ENCODE assay signal across 9 mouse cellular contexts in genomic region chr13:108812956-108813355, GRCm38 (mm10).
DNase-seq lines count a peak whose midpoint lies in the region; ATAC-seq and TF ChIP-seq lines count a peak whose summit lies in the region.
"Had no signal": no experiment of that assay in that cellular context is flagged by ENCODE, and none has a peak within 500 bp of the region (broad histone marks: within the 10 kb centered on the region; RNA-seq: fewer than 3 reads in every experiment).

No protein-coding gene starts in this region.

- H3K4me1 ChIP-seq in forebrain, embryonic 14.5 days (ENCODE audit: control insufficient read depth, insufficient read depth, low read length) = no peaks in the 10 kb centered on the region
- H3K4me1 ChIP-seq in forebrain, embryonic 10.5 days = no peaks in the 10 kb centered on the region
- H3K4me1 ChIP-seq in kidney, postnatal 0 days (replicated peaks; ENCODE audit: insufficient read depth, low read length) = no peaks in the 10 kb centered on the region

- H3K4me2 ChIP-seq in forebrain, embryonic 14.5 days (ENCODE audit: low read length) = no peak overlapping the region
- no peak overlapping the region for H3K4me2 ChIP-seq in kidney, postnatal 0 days (ENCODE audit: low read length)

- TF ChIP-seq CTCF in kidney, postnatal 0 days (IDR thresholded peaks at IDR 0.05; ENCODE audit: low read depth) = peak; percentile 70

- H3K36me3 ChIP-seq in forebrain, embryonic 14.5 days (ENCODE audit: control insufficient read depth, insufficient read depth, low read length) = no peaks in the 10 kb centered on the region
- H3K36me3 ChIP-seq in forebrain, embryonic 10.5 days (replicated peaks) = no peaks in the 10 kb centered on the region
- H3K36me3 ChIP-seq in kidney, postnatal 0 days (ENCODE audit: insufficient read depth, low read length) = no peaks in the 10 kb centered on the region

- no peak overlapping the region for H3K27ac ChIP-seq in forebrain, embryonic 14.5 days (ENCODE audit: low read depth, low read length)
- no peak overlapping the region for H3K27ac ChIP-seq in forebrain, embryonic 10.5 days
- no peak overlapping the region for H3K27ac ChIP-seq in kidney, postnatal 0 days

- H3K9ac ChIP-seq in forebrain, embryonic 14.5 days (ENCODE audit: low read length) = no peak overlapping the region
- no peak overlapping the region for H3K9ac ChIP-seq in kidney, postnatal 0 days (ENCODE audit: low read depth, low read length)

- 38% methylated on average over 3 of the region's 3 CpGs for WGBS in forebrain, embryonic 14.5 days
- WGBS in forebrain, embryonic 10.5 days = 67% methylated on average over 3 of the region's 3 CpGs
- WGBS in kidney, postnatal 0 days = 50% methylated on average over 3 of the region's 3 CpGs

- DNase-seq in forebrain, embryonic 14.5 days (ENCODE audit: low spot score) = peak; percentile 70
- no peak for DNase-seq in forebrain, embryonic 10.5 days (ENCODE audit: extremely low spot score, low spot score)
- peak; percentile 5 for DNase-seq in right cerebral cortex, adult 18-20 months
- DNase-seq in right cerebral cortex, postnatal 36 days (ENCODE audit: low spot score in 2 of 2) = no peak
- DNase-seq in cerebellum, postnatal 36 days = peak; percentile 81 to 85
- peak; percentile 51 for DNase-seq in kidney, postnatal 0 days (ENCODE audit: low spot score)
- DNase-seq in lung, postnatal 10 days = peak; percentile 43
- peak; percentile 32 for DNase-seq in thymus, postnatal 25 days

- no peak overlapping the region for H3K4me3 ChIP-seq in forebrain, embryonic 14.5 days (ENCODE audit: low read depth, low read length)
- H3K4me3 ChIP-seq in forebrain, embryonic 10.5 days = no peak overlapping the region
- H3K4me3 ChIP-seq in kidney, postnatal 0 days (replicated peaks; ENCODE audit: low read depth, low read length) = no peak overlapping the region
- H3K4me3 ChIP-seq: megakaryocyte, embryonic 14.5 days had no signal

- H3K27me3 ChIP-seq in forebrain, embryonic 14.5 days (replicated peaks; ENCODE audit: control insufficient read depth, insufficient read depth, low read length) = no peaks in the 10 kb centered on the region
- H3K27me3 ChIP-seq in forebrain, embryonic 10.5 days (ENCODE audit: poor library complexity, severe bottlenecking) = no peaks in the 10 kb centered on the region
- H3K27me3 ChIP-seq in kidney, postnatal 0 days (ENCODE audit: insufficient read depth, low read length) = no peaks in the 10 kb centered on the region
- H3K27me3 ChIP-seq: megakaryocyte, embryonic 14.5 days had no signal

- H3K9me3 ChIP-seq in forebrain, embryonic 14.5 days (replicated peaks; ENCODE audit: control insufficient read depth, low read length) = no peaks in the 10 kb centered on the region
- no peaks in the 10 kb centered on the region for H3K9me3 ChIP-seq in forebrain, embryonic 10.5 days
- H3K9me3 ChIP-seq in kidney, postnatal 0 days (replicated peaks; ENCODE audit: low read length) = no peaks in the 10 kb centered on the region
- H3K9me3 ChIP-seq: megakaryocyte, embryonic 14.5 days had no signal

- peak; percentile 40; the same call in 1 of the 2 replicates for ATAC-seq in forebrain, embryonic 14.5 days
- no peak for ATAC-seq in kidney, postnatal 0 days (replicated peaks; ENCODE audit: low FRiP score, low read depth)

Comparison
In these comparisons a context has a peak if more than half of its experiments do, and no peak if none do; other contexts are left out.
1. DNase-seq: peak in forebrain, embryonic 14.5 days (single experiment), right cerebral cortex, adult 18-20 months (single experiment), cerebellum, postnatal 36 days (2 of 2), kidney, postnatal 0 days (single experiment), lung, postnatal 10 days (single experiment) and thymus, postnatal 25 days (single experiment); none in forebrain, embryonic 10.5 days (single experiment) and right cerebral cortex, postnatal 36 days (0 of 2).